Mouse (Mus musculus) heart, adult 8-10 months (tissue): ENCODE measurements around the gene Ermard. TPM values are rescaled to one million over a fixed set of nuclear protein-coding genes. Genes with fewer than 3 reads are reported as not detected.
"Not testable (repeated sequence)": the region's sequence is repeated elsewhere in the genome, so short reads cannot be mapped to it uniquely, and the experiment has no call there.

Experiments
- DNase-seq: peaks from one replicate; pipeline ENCODE4 v3.0.0; 2022; ENCODE audit warnings: low spot score
- total RNA-seq, 4 experiments: library from RNA; stranded (reverse); gene quantifications; 2 replicates each; pipeline ENCODE4 v1.2.4; 2022

Ermard gene
- total RNA-seq = 10 to 100 TPM; 21.6 to 33.2 (median 27.0) TPM

- not testable (repeated sequence) for DNase-seq
Observed at GRCm38 (mm10) chr17:15041175-15041729, at the start of gene Ermard, which contains the start of the genes Tcte3 and Gm3448. Ermard (plus strand) TSS chr17:15041208. Tcte3 (minus strand) TSS chr17:15041488. Gm3448 (minus strand) TSS chr17:15041537.

GRCm38 (mm10) chr17:14992522-14993138, 48.4 kb upstream of the Ermard start:
- not testable (repeated sequence) for DNase-seq

GRCm38 (mm10) chr17:14993139-14993832, 47.7 kb upstream of the Ermard start:
- DNase-seq = not testable (repeated sequence)

- DNase-seq = not testable (repeated sequence)
Observed at GRCm38 (mm10) chr17:14994140-14994539, 46.9 kb upstream of the Ermard start.

- not testable (repeated sequence) for DNase-seq
Observed at GRCm38 (mm10) chr17:15000047-15000446, 41.0 kb upstream of the Ermard start.

- not testable (repeated sequence) for DNase-seq
Observed at GRCm38 (mm10) chr17:15009088-15009487, 31.9 kb upstream of the Ermard start.

- not testable (repeated sequence) for DNase-seq
Observed at GRCm38 (mm10) chr17:15009706-15010413, 31.1 kb upstream of the Ermard start, which contains the start of gene Gm3435. Gm3435 (plus strand) TSS chr17:15010176.

GRCm38 (mm10) chr17:15021503-15022220, 19.3 kb upstream of the Ermard start:
- peak; percentile 33 for DNase-seq

- not testable (repeated sequence) for DNase-seq
Observed at GRCm38 (mm10) chr17:15023878-15024492, 17.0 kb upstream of the Ermard start.

GRCm38 (mm10) chr17:15024502-15025193, 16.4 kb upstream of the Ermard start:
- not testable (repeated sequence) for DNase-seq

GRCm38 (mm10) chr17:15025513-15025912, 15.5 kb upstream of the Ermard start:
- not testable (repeated sequence) for DNase-seq

- DNase-seq = not testable (repeated sequence)
Observed at GRCm38 (mm10) chr17:15031414-15031813, 9.6 kb upstream of the Ermard start.

GRCm38 (mm10) chr17:15040455-15040854, 553 bp upstream of the Ermard start:
- DNase-seq = not testable (repeated sequence)

GRCm38 (mm10) chr17:15050338-15050737, 9.3 kb downstream of the Ermard start:
- not testable (repeated sequence) for DNase-seq

- not testable (repeated sequence) for DNase-seq
Observed at GRCm38 (mm10) chr17:15052766-15053165, 11.8 kb downstream of the Ermard start.

- DNase-seq = not testable (repeated sequence)
Observed at GRCm38 (mm10) chr17:15053183-15053828, 12.3 kb downstream of the Ermard start.

- DNase-seq = not testable (repeated sequence)
Observed at GRCm38 (mm10) chr17:15053829-15054200, 12.8 kb downstream of the Ermard start.

- no peak for DNase-seq
Observed at GRCm38 (mm10) chr17:15055925-15056324, 14.9 kb downstream of the Ermard start.

- DNase-seq = no peak
Observed at GRCm38 (mm10) chr17:15058161-15058591, 17.2 kb downstream of the Ermard start.
